Mouse (Mus musculus): ENCODE results near the gene Tmem176b.

The Tmem176b gene

DNA sequence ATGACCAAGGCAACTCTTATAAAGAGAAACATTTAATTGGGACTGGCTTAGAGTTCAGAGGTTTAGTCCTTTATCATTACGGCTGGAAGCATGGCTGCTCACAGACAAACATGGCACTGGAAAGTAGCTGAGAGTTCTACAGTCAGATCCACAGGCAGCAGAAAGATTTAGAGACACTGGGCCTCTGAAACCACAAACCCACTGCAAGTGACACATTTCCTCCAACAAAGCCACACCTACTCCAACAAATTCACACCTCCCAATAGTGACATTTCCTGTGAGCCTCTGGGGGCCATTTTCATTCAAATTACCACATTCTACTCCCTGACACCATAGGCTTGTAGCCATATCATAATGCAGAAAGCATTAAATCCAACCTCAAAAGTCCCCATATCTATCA is 39.4 kb downstream of the Tmem176b start:
- DNase-seq (ENCODE audit: low read depth, low spot score), result no peak

GRCm38 (mm10) chr6:48787867-48788266 is 53.4 kb downstream of the Tmem176b start:
- DNase-seq (ENCODE audit: low read depth, low spot score), result no peak

- DNase-seq (ENCODE audit: low read depth, low spot score), result no peak
These were observed 55.7 kb downstream of the Tmem176b start for GRCm38 (mm10) chr6:48785601-48786000.

GRCm38 (mm10) chr6:48785189-48785588 is 56.1 kb downstream of the Tmem176b start:
- DNase-seq (ENCODE audit: low read depth, low spot score), result no peak

GRCm38 (mm10) chr6:48784406-48784805 is 56.9 kb downstream of the Tmem176b start:
- no peak for DNase-seq (ENCODE audit: low read depth, low spot score)

All from c-Kit-negative CD71-positive TER-119-positive erythroid progenitor cells, embryonic 14.5 days (primary cell).